Mouse (Mus musculus) liver, adult 2 months (tissue): Measurements from ENCODE around the gene Slc6a20b. TPM values are rescaled to one million over a fixed set of nuclear protein-coding genes. Genes with fewer than 3 reads are reported as not detected.

ENCODE experiments used
- DNase-seq: peaks from one replicate; pipeline ENCODE4 v3.0.0-alpha.2; 2011; ENCODE audit warnings: low read depth, low spot score; ENCODE audit errors: extremely low read depth
- H3K27ac ChIP-seq: fragments of 200-500 bp; replicated peaks from 2 replicates; pipeline ENCODE4 v1.5.1; 2012; ENCODE audit warnings: low read depth, mild to moderate bottlenecking, control low read depth, inconsistent platforms, low read length; ENCODE audit not compliant: insufficient read depth
- H3K27me3 ChIP-seq: fragments of 200-500 bp; 2 replicates; pipeline ENCODE4 v1.6.1; 2012; ENCODE audit warnings: mild to moderate bottlenecking, moderate library complexity, low read length, inconsistent platforms; ENCODE audit not compliant: control insufficient read depth, insufficient read depth
- H3K36me3 ChIP-seq: fragments of 200-500 bp; 2 replicates; pipeline ENCODE4 v1.6.1; 2012; ENCODE audit warnings: low read length, inconsistent platforms; ENCODE audit not compliant: control insufficient read depth, insufficient read depth
- H3K4me1 ChIP-seq: fragments of 200-500 bp; 2 replicates; pipeline ENCODE4 v1.6.1; 2011; ENCODE audit warnings: low read length; ENCODE audit not compliant: control insufficient read depth, insufficient read depth
- H3K4me3 ChIP-seq: fragments of 200-500 bp; 2 replicates; pipeline ENCODE4 v1.5.1; 2011; ENCODE audit warnings: low read depth, mild to moderate bottlenecking, control low read depth, low read length, moderate library complexity; ENCODE audit not compliant: insufficient read depth
- H3K79me2 ChIP-seq: fragments of 200-500 bp; 2 replicates; pipeline ENCODE4 v1.6.1; 2012; ENCODE audit warnings: inconsistent platforms, mild to moderate bottlenecking, low read length, moderate library complexity; ENCODE audit not compliant: control insufficient read depth, insufficient read depth
- H3K9ac ChIP-seq: fragments of 200-500 bp; 2 replicates; pipeline ENCODE4 v1.6.1; 2012; ENCODE audit warnings: low read depth, mild to moderate bottlenecking, control low read depth, inconsistent platforms, low read length
- CTCF ChIP-seq: fragments of 200-500 bp; IDR thresholded peaks from 2 replicates; pipeline ENCODE4 v1.5.1; 2011; ENCODE audit warnings: low read depth, low read length, control low read depth
- POLR2A ChIP-seq: fragments of 200-500 bp; IDR thresholded peaks from 2 replicates; pipeline ENCODE4 v1.6.1; 2011; ENCODE audit warnings: low read length, control low read depth; ENCODE audit not compliant: insufficient read depth; ENCODE audit errors: extremely low read depth
- WGBS: fragments of 180-500 bp; shearing (Covaris S2); methylation state at CpG from one replicate; pipeline ENCODE4 v1.1.7; 2018; 5-methylcytosine and 5-hydroxymethylcytosine counted together
- polyA plus RNA-seq: library from polyadenylated mRNA; depleted of rRNA; stranded (reverse); fragments of >200 nt; gene quantifications from 2 replicates; pipeline ENCODE4 v1.2.3, GENCODE M21; 2012
- total RNA-seq: library from RNA; depleted of rRNA; stranded (reverse); fragments of >200 nt; gene quantifications from 2 replicates; pipeline ENCODE4 v1.2.3, GENCODE M21; 2014

The Slc6a20b gene
- total and polyA plus RNA-seq, 2 experiments, result not detected

- no peaks in the 10 kb centered on the region for H3K27me3 ChIP-seq
- no peaks in the 10 kb centered on the region for H3K36me3 ChIP-seq
- 74% methylated on average over 3 of the region's 3 CpGs for WGBS
- TF ChIP-seq POLR2A (no peak), CTCF (no peak)
- H3K4me1 ChIP-seq, result no peaks in the 10 kb centered on the region
- no peak overlapping the region for H3K9ac ChIP-seq
- no peak overlapping the region for H3K4me3 ChIP-seq
- H3K27ac ChIP-seq, result no peak overlapping the region
- DNase-seq, result no peak
- no peaks in the 10 kb centered on the region for H3K79me2 ChIP-seq
These were observed 25.1 kb upstream of the Slc6a20b start for GRCm38 (mm10) chr9:123657457-123657856.

GRCm38 (mm10) chr9:123651369-123651768 lies 19.0 kb upstream of the Slc6a20b start:
- Histone ChIP-seq H3K4me1 (no peaks in the 10 kb centered on the region), H3K27ac (no peak overlapping the region), H3K9ac (no peak overlapping the region), H3K36me3 (no peaks in the 10 kb centered on the region), H3K4me3 (no peak overlapping the region), H3K79me2 (no peaks in the 10 kb centered on the region), H3K27me3 (no peaks in the 10 kb centered on the region)
- DNase-seq, result no peak
- TF ChIP-seq POLR2A (no peak), CTCF (no peak)
- 44% methylated on average over 4 of the region's 4 CpGs for WGBS

- Histone ChIP-seq H3K4me1 (no peaks in the 10 kb centered on the region), H3K79me2 (no peaks in the 10 kb centered on the region), H3K27me3 (no peaks in the 10 kb centered on the region), H3K36me3 (no peaks in the 10 kb centered on the region), H3K27ac (no peak overlapping the region), H3K4me3 (no peak overlapping the region), H3K9ac (no peak overlapping the region)
- no peak for DNase-seq
- WGBS, result 87% methylated on average over 2 of the region's 2 CpGs
- TF ChIP-seq CTCF (no peak), POLR2A (no peak)
These were observed 17.6 kb upstream of the Slc6a20b start for GRCm38 (mm10) chr9:123649785-123650511.

GRCm38 (mm10) chr9:123640106-123640505 lies 7.7 kb upstream of the Slc6a20b start:
- 23% methylated on average over 1 of the region's 1 CpGs for WGBS
- Histone ChIP-seq H3K4me1 (no peaks in the 10 kb centered on the region), H3K27me3 (no peaks in the 10 kb centered on the region), H3K27ac (no peak overlapping the region), H3K4me3 (no peak overlapping the region), H3K36me3 (no peaks in the 10 kb centered on the region), H3K9ac (no peak overlapping the region), H3K79me2 (no peaks in the 10 kb centered on the region)
- no peak for TF ChIP-seq CTCF
- TF ChIP-seq POLR2A, result no peak
- DNase-seq, result peak; percentile 67

GRCm38 (mm10) chr9:123638668-123639089 lies 6.3 kb upstream of the Slc6a20b start:
- no peaks in the 10 kb centered on the region for H3K27me3 ChIP-seq
- H3K4me1 ChIP-seq, result no peaks in the 10 kb centered on the region
- H3K36me3 ChIP-seq, result no peaks in the 10 kb centered on the region
- DNase-seq, result peak; percentile 32
- no peaks in the 10 kb centered on the region for H3K79me2 ChIP-seq
- 36% methylated on average over 1 of the region's 1 CpGs for WGBS
- H3K4me3 ChIP-seq, result no peak overlapping the region
- H3K27ac ChIP-seq, result no peak overlapping the region
- H3K9ac ChIP-seq, result no peak overlapping the region
- peak; percentile 44; the same call in 1 of the 2 replicates for TF ChIP-seq CTCF
- TF ChIP-seq POLR2A, result no peak

GRCm38 (mm10) chr9:123638231-123638630 lies 5.9 kb upstream of the Slc6a20b start:
- no peaks in the 10 kb centered on the region for H3K27me3 ChIP-seq
- no peak for TF ChIP-seq POLR2A
- no peak for TF ChIP-seq CTCF
- no peaks in the 10 kb centered on the region for H3K4me1 ChIP-seq
- no peak overlapping the region for H3K9ac ChIP-seq
- no peak for DNase-seq
- H3K4me3 ChIP-seq, result no peak overlapping the region
- H3K79me2 ChIP-seq, result no peaks in the 10 kb centered on the region
- no peak overlapping the region for H3K27ac ChIP-seq
- H3K36me3 ChIP-seq, result no peaks in the 10 kb centered on the region
